Mouse (Mus musculus): Measurements from ENCODE around the gene Spam1. TPM values are rescaled to one million over a fixed set of nuclear protein-coding genes. Genes with fewer than 3 reads are reported as not detected.

Spam1 gene
- polyA plus RNA-seq (2011; ENCODE audit: insufficient read length, low read depth, missing spikeins), result not detected in 2 replicates

GRCm38 (mm10) chr6:24790888-24791287 lies at the start of gene Spam1:
Gene Spam1 (plus strand): TSS chr6:24791188.
- no peak within 1 kb of the TSS for H3K27ac ChIP-seq (ENCODE audit: insufficient read depth, low read length)
- no peak for TF ChIP-seq CTCF (IDR thresholded peaks at IDR 0.05; ENCODE audit: borderline replicate concordance, insufficient read depth, low read length)
- TF ChIP-seq POLR2A (IDR thresholded peaks at IDR 0.05; ENCODE audit: low read depth, low read length), result no peak

GRCm38 (mm10) chr6:24748029-24748428 lies 43.0 kb upstream of the Spam1 start, which contains the start of gene Hyal4:
Gene Hyal4 (plus strand): TSS chr6:24748329.
- TF ChIP-seq POLR2A (IDR thresholded peaks at IDR 0.05; ENCODE audit: low read depth, low read length) (no peak), CTCF (IDR thresholded peaks at IDR 0.05; ENCODE audit: borderline replicate concordance, insufficient read depth, low read length) (no peak)

More at GRCm38 (mm10) chr6:24790888-24791287, at the start of gene Spam1:
- Histone ChIP-seq H3K4me3 (ENCODE audit: insufficient read depth, low read length) (no peak within 1 kb of the TSS), H3K4me1 (ENCODE audit: control insufficient read depth, insufficient read depth, low read length) (no peaks in the 10 kb centered on the region)

GRCm38 (mm10) chr6:24759281-24759680 lies 31.7 kb upstream of the Spam1 start:
- TF ChIP-seq CTCF (IDR thresholded peaks at IDR 0.05; ENCODE audit: borderline replicate concordance, insufficient read depth, low read length) (no peak), POLR2A (IDR thresholded peaks at IDR 0.05; ENCODE audit: low read depth, low read length) (no peak)
- Histone ChIP-seq H3K27ac (ENCODE audit: insufficient read depth, low read length) (no peak overlapping the region), H3K4me3 (ENCODE audit: insufficient read depth, low read length) (no peak overlapping the region), H3K4me1 (ENCODE audit: control insufficient read depth, insufficient read depth, low read length) (no peaks in the 10 kb centered on the region)

More at GRCm38 (mm10) chr6:24748029-24748428, 43.0 kb upstream of the Spam1 start, which contains the start of gene Hyal4:
- Histone ChIP-seq H3K4me3 (ENCODE audit: insufficient read depth, low read length) (no peak within 1 kb of the TSS), H3K27ac (ENCODE audit: insufficient read depth, low read length) (no peak within 1 kb of the TSS), H3K4me1 (ENCODE audit: control insufficient read depth, insufficient read depth, low read length) (no peaks in the 10 kb centered on the region)

- no peak overlapping the region for H3K4me3 ChIP-seq (ENCODE audit: insufficient read depth, low read length)
- H3K27ac ChIP-seq (ENCODE audit: insufficient read depth, low read length), result no peak overlapping the region
- no peaks in the 10 kb centered on the region for H3K4me1 ChIP-seq (ENCODE audit: control insufficient read depth, insufficient read depth, low read length)
- TF ChIP-seq CTCF (IDR thresholded peaks at IDR 0.05; ENCODE audit: borderline replicate concordance, insufficient read depth, low read length) (no peak), POLR2A (IDR thresholded peaks at IDR 0.05; ENCODE audit: low read depth, low read length) (no peak)
Observed at GRCm38 (mm10) chr6:24766261-24766660, 24.7 kb upstream of the Spam1 start.

GRCm38 (mm10) chr6:24779182-24779581 lies 11.8 kb upstream of the Spam1 start:
- H3K27ac ChIP-seq (ENCODE audit: insufficient read depth, low read length), result no peak overlapping the region
- no peak overlapping the region for H3K4me3 ChIP-seq (ENCODE audit: insufficient read depth, low read length)
- no peaks in the 10 kb centered on the region for H3K4me1 ChIP-seq (ENCODE audit: control insufficient read depth, insufficient read depth, low read length)
- TF ChIP-seq POLR2A (IDR thresholded peaks at IDR 0.05; ENCODE audit: low read depth, low read length), result no peak
- TF ChIP-seq CTCF (IDR thresholded peaks at IDR 0.05; ENCODE audit: borderline replicate concordance, insufficient read depth, low read length), result no peak

- Histone ChIP-seq H3K27ac (ENCODE audit: insufficient read depth, low read length) (no peak overlapping the region), H3K4me3 (ENCODE audit: insufficient read depth, low read length) (no peak overlapping the region), H3K4me1 (ENCODE audit: control insufficient read depth, insufficient read depth, low read length) (no peaks in the 10 kb centered on the region)
- TF ChIP-seq POLR2A (IDR thresholded peaks at IDR 0.05; ENCODE audit: low read depth, low read length), result no peak
Observed at GRCm38 (mm10) chr6:24822070-24822469, 31.1 kb downstream of the Spam1 start.

Other genes with a start within 250 kb of the Spam1 start
- gene Lmod2, start 193.4 kb upstream of the Spam1 start, polyA plus RNA-seq (2011; ENCODE audit: insufficient read length, low read depth, missing spikeins), result not detected in 2 replicates
- 37.6 and 45.4 TPM in 2 replicates for gene Wasl, start 126.2 kb upstream of the Spam1 start, polyA plus RNA-seq (2011; ENCODE audit: insufficient read length, low read depth, missing spikeins)
- not detected in 2 replicates for gene Hyal6, start 57.9 kb upstream of the Spam1 start, polyA plus RNA-seq (2011; ENCODE audit: insufficient read length, low read depth, missing spikeins)
- gene Hyal4, start 42.9 kb upstream of the Spam1 start, polyA plus RNA-seq (2011; ENCODE audit: insufficient read length, low read depth, missing spikeins), result not detected in 2 replicates
- gene Hyal5, start 66.8 kb downstream of the Spam1 start, polyA plus RNA-seq (2011; ENCODE audit: insufficient read length, low read depth, missing spikeins), result not detected in 2 replicates
- gene Tmem229a, start 165.1 kb downstream of the Spam1 start, polyA plus RNA-seq (2011; ENCODE audit: insufficient read length, low read depth, missing spikeins), result not detected in 2 replicates

Data from embryonic fibroblast, embryonic 13.5 days (primary cell).